31 mouse cellular contexts compared by ENCODE assay signal in the genomic region with DNA sequence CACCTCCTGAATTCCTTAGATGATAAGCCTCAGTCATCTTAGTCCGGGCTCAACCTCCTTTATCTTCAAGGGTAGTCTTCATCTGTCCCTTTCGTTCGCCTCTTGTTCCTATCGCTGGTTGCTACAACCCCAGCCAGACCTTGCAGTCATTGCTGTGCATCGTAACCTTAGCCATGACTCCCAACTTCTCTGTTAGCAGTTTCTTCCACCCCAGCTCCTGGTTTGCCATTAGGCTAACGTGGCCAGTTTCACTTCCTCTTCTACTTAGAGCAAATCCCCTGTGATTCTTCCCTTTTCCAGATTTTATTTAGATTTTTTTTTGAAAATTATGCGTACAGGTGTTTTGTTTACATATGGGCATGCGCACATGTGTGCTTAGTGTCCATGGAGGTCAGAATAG. TPM values are rescaled to one million over a fixed set of nuclear protein-coding genes. Genes with fewer than 3 reads are reported as not detected.
DNase-seq lines count a peak whose midpoint lies in the region; ATAC-seq and TF ChIP-seq lines count a peak whose summit lies in the region.
"Had no signal": no experiment of that assay in that cellular context is flagged by ENCODE, and none has a peak within 500 bp of the region (broad histone marks: within the 10 kb centered on the region; RNA-seq: fewer than 3 reads in every experiment).

No protein-coding gene starts in this region.

- peak; percentile 41 for DNase-seq in liver, adult 2 months (ENCODE audit: extremely low read depth, low read depth, low spot score)
- no peak for DNase-seq in liver, embryonic 11.5 days (ENCODE audit: low spot score)
- DNase-seq in limb, embryonic 10.5 days (ENCODE audit: low spot score) = peak; percentile 8
- DNase-seq in adrenal gland, adult 2 months = no peak
- DNase-seq: cerebellum, adult 2 months; cerebellum, postnatal 25 days; embryo, embryonic 11 days; gastrocnemius, postnatal 36 days; kidney, adult 9 months; kidney, postnatal 4 days; layer of hippocampus, adult 9-11 months; left cerebral cortex, postnatal 4 days; lung, postnatal 10 days had no signal

- peaks cover 4% of the 10 kb centered on the region for H3K79me2 ChIP-seq in liver, adult 2 months (ENCODE audit: control insufficient read depth, insufficient read depth, low read length)

- H3K27me3 ChIP-seq in liver, adult 2 months (ENCODE audit: control insufficient read depth, insufficient read depth, low read length) = no peaks in the 10 kb centered on the region
- no peaks in the 10 kb centered on the region for H3K27me3 ChIP-seq in liver, embryonic 11.5 days (replicated peaks; ENCODE audit: control insufficient read depth, insufficient read depth, low read length)
- H3K27me3 ChIP-seq in limb, embryonic 10.5 days (ENCODE audit: low read depth, poor library complexity, severe bottlenecking) = no peaks in the 10 kb centered on the region
- H3K27me3 ChIP-seq: CH12.LX; forebrain, embryonic 13.5 days; intestine, embryonic 15.5 days had no signal

- no peaks in the 10 kb centered on the region; the same call in 1 of the 2 replicates for H3K36me3 ChIP-seq in liver, adult 2 months (ENCODE audit: control insufficient read depth, insufficient read depth, low read length)
- H3K36me3 ChIP-seq in liver, embryonic 11.5 days (ENCODE audit: control insufficient read depth, insufficient read depth, low read length) = no peaks in the 10 kb centered on the region
- H3K36me3 ChIP-seq in limb, embryonic 10.5 days = no peaks in the 10 kb centered on the region
- H3K36me3 ChIP-seq: G1E; hindbrain, embryonic 10.5 days; intestine, embryonic 15.5 days had no signal

- no peak overlapping the region for H3K4me2 ChIP-seq in liver, embryonic 11.5 days
- H3K4me2 ChIP-seq: forebrain, embryonic 13.5 days; intestine, embryonic 15.5 days; midbrain, embryonic 11.5 days had no signal

- WGBS in liver, adult 2 months = 86% methylated on average over 8 of the region's 8 CpGs
- 72% methylated on average over 8 of the region's 8 CpGs for WGBS in liver, embryonic 11.5 days
- WGBS in limb, embryonic 10.5 days = 91% methylated on average over 8 of the region's 8 CpGs

- no peak for TF ChIP-seq POLR2A in liver, adult 2 months (IDR thresholded peaks at IDR 0.05; ENCODE audit: extremely low read depth, insufficient read depth, low read length)
- TF ChIP-seq POLR2A in bone marrow macrophage, adult 2 months (IDR thresholded peaks at IDR 0.05; ENCODE audit: borderline replicate concordance, low read depth, low read length) = no peak

- no peaks in the 10 kb centered on the region for H3K9me3 ChIP-seq in liver, embryonic 11.5 days (ENCODE audit: control insufficient read depth, low read length)
- H3K9me3 ChIP-seq in limb, embryonic 10.5 days (replicated peaks) = no peaks in the 10 kb centered on the region
- H3K9me3 ChIP-seq: forebrain, embryonic 13.5 days; G1E; hindbrain, embryonic 10.5 days; intestine, embryonic 15.5 days had no signal

- no peaks in the 10 kb centered on the region; the same call in 1 of the 2 replicates for H3K4me1 ChIP-seq in liver, adult 2 months (ENCODE audit: control insufficient read depth, insufficient read depth, low read length)
- H3K4me1 ChIP-seq in liver, embryonic 11.5 days (replicated peaks; ENCODE audit: control insufficient read depth, insufficient read depth, low read length) = no peaks in the 10 kb centered on the region
- H3K4me1 ChIP-seq in bone marrow macrophage, adult 2 months (ENCODE audit: control insufficient read depth, insufficient read depth, low read length) = peaks cover 44% of the 10 kb centered on the region
- no peaks in the 10 kb centered on the region for H3K4me1 ChIP-seq in limb, embryonic 10.5 days
- H3K4me1 ChIP-seq: forebrain, embryonic 13.5 days; hindbrain, embryonic 10.5 days had no signal

- no peak for TF ChIP-seq CTCF in liver, adult 2 months (IDR thresholded peaks at IDR 0.05; ENCODE audit: low read depth, low read length)
- TF ChIP-seq CTCF in bone marrow macrophage, adult 2 months (IDR thresholded peaks at IDR 0.05; ENCODE audit: low read depth, low read length) = no peak

- no peak overlapping the region for H3K9ac ChIP-seq in liver, adult 2 months (ENCODE audit: low read depth, low read length)
- H3K9ac ChIP-seq in liver, embryonic 11.5 days (ENCODE audit: low read depth, low read length) = no peak overlapping the region
- H3K9ac ChIP-seq: forebrain, embryonic 13.5 days; intestine, embryonic 15.5 days; liver, embryonic 14.5 days had no signal

- H3K4me3 ChIP-seq in liver, adult 2 months (ENCODE audit: insufficient read depth, low read depth, low read length) = no peak overlapping the region
- no peak overlapping the region for H3K4me3 ChIP-seq in liver, embryonic 11.5 days (ENCODE audit: low read depth, low read length)
- H3K4me3 ChIP-seq in bone marrow macrophage, adult 2 months (ENCODE audit: insufficient read depth, low read length) = peak overlapping the region; percentile 42
- H3K4me3 ChIP-seq in limb, embryonic 10.5 days = no peak overlapping the region
- H3K4me3 ChIP-seq: forebrain, embryonic 13.5 days; hindbrain, embryonic 10.5 days; intestine, embryonic 15.5 days had no signal

- no peak for ATAC-seq in liver, embryonic 11.5 days (replicated peaks; ENCODE audit: low FRiP score)
- ATAC-seq in megakaryocyte progenitor cell, adult 5-6 weeks (replicated peaks; ENCODE audit: poor library complexity) = peak; percentile 76
- ATAC-seq in CD4-positive, CD25-positive, alpha-beta regulatory T cell, adult 4 months = no peak
- ATAC-seq: forebrain, embryonic 13.5 days; hindbrain, embryonic 16.5 days; intestine, embryonic 15.5 days; Patski had no signal

- peak overlapping the region; percentile 73; the same call in 1 of the 2 replicates for H3K27ac ChIP-seq in liver, adult 2 months (replicated peaks; ENCODE audit: insufficient read depth, low read depth, low read length)
- no peak overlapping the region for H3K27ac ChIP-seq in liver, embryonic 11.5 days (ENCODE audit: low read depth, low read length)
- peak overlapping the region; percentile 99 for H3K27ac ChIP-seq in bone marrow macrophage, adult 2 months (ENCODE audit: insufficient read depth, low read depth, low read length)
- H3K27ac ChIP-seq in limb, embryonic 10.5 days = no peak overlapping the region
- H3K27ac ChIP-seq: forebrain, embryonic 13.5 days; hindbrain, embryonic 10.5 days; intestine, embryonic 15.5 days; liver, embryonic 14.5 days had no signal

RNA-seq across cellular contexts. Expression of a gene that starts 33.0 kb away (rescaled TPM):
- 55.5 and 71.8 TPM in 2 replicates for total RNA-seq in liver, adult 2 months (2014; rRNA removed)
- 15.5 and 19.2 TPM in 2 replicates for polyA plus RNA-seq in liver, adult 2 months (2012; rRNA removed)
- 44.3 and 50.4 TPM in 2 replicates for polyA plus RNA-seq in liver, embryonic 11.5 days (2014; fragmentation: Nextera tagmentation; extraction: Ambion mirVana)
- polyA plus RNA-seq in bone marrow macrophage, adult 2 months (2012; ENCODE audit: insufficient read depth, insufficient read length, missing spikeins) = 932 and 1,066 TPM in 2 replicates
- polyA plus RNA-seq in limb, embryonic 10.5 days (2016; fragmentation: Nextera tagmentation; extraction: Ambion mirVana) = 20.4 and 20.9 TPM in 2 replicates
- total RNA-seq in megakaryocyte progenitor cell, adult 5-6 weeks (2015) = 524 and 595 TPM in 2 replicates
- total RNA-seq in megakaryocyte progenitor cell, adult 5-6 weeks (2017) = 311 and 321 TPM in 2 replicates
- 10 to 100 TPM; 17.1 to 29.1 TPM for total RNA-seq in adrenal gland, adult 2 months (2021)
- 1.2 and 1.4 TPM in 2 replicates for polyA plus RNA-seq in adrenal gland, adult 2 months (2012; rRNA removed)
- 1,000 to 10,000 TPM; 1,290 to 1,712 TPM for polyA plus RNA-seq in CD4-positive, CD25-positive, alpha-beta regulatory T cell, adult 4 months (2017; shearing (Covaris generic))

RNA-seq across cellular contexts. Expression of a gene that starts 33.2 kb away (rescaled TPM):
- total RNA-seq in liver, adult 2 months (2014; rRNA removed) = under 0.01 TPM in 1 of 2 replicates, not detected in the other
- polyA plus RNA-seq in liver, adult 2 months (2012; rRNA removed) = 0.04 TPM in 1 of 2 replicates, not detected in the other
- polyA plus RNA-seq in liver, embryonic 11.5 days (2014; fragmentation: Nextera tagmentation; extraction: Ambion mirVana) = 0.06 TPM in 1 of 2 replicates, not detected in the other
- polyA plus RNA-seq in bone marrow macrophage, adult 2 months (2012; ENCODE audit: insufficient read depth, insufficient read length, missing spikeins) = 0.36 and 0.43 TPM in 2 replicates
- 0.05 and 0.08 TPM in 2 replicates for polyA plus RNA-seq in limb, embryonic 10.5 days (2016; fragmentation: Nextera tagmentation; extraction: Ambion mirVana)
- 0.12 and 0.27 TPM in 2 replicates for total RNA-seq in megakaryocyte progenitor cell, adult 5-6 weeks (2015)
- 0.17 TPM in 1 of 2 replicates, not detected in the other for total RNA-seq in megakaryocyte progenitor cell, adult 5-6 weeks (2017)
- not detected for total RNA-seq in adrenal gland, adult 2 months (2021)
- not detected in 2 replicates for polyA plus RNA-seq in adrenal gland, adult 2 months (2012; rRNA removed)
- polyA plus RNA-seq in CD4-positive, CD25-positive, alpha-beta regulatory T cell, adult 4 months (2017; shearing (Covaris generic)) = not detected
- total RNA-seq: adrenal gland, adult 18-20 months; CH12.LX; G1E; gastrocnemius, adult 18-20 months; gastrocnemius, postnatal 36 days; left cerebral cortex, adult 8-10 months; left cerebral cortex, postnatal 4 days; midbrain, postnatal 0 days had no signal
- polyA plus RNA-seq: embryonic facial prominence, embryonic 14.5 days; G1E; midbrain, postnatal 0 days; Patski; small intestine, adult 2 months had no signal

Comparison
In these comparisons a context has a peak if more than half of its experiments do, and no peak if none do; other contexts are left out.
1. DNase-seq: peak in liver, adult 2 months (single experiment) and limb, embryonic 10.5 days (single experiment); none in liver, embryonic 11.5 days (single experiment) and adrenal gland, adult 2 months (single experiment).
2. H3K27ac ChIP-seq: peak in liver, adult 2 months (single experiment) and bone marrow macrophage, adult 2 months (single experiment); none in liver, embryonic 11.5 days (single experiment) and limb, embryonic 10.5 days (single experiment).
3. RNA of a gene that starts 33.0 kb away (polyA plus RNA-seq): 1,290 to 1,712 TPM in CD4-positive, CD25-positive, alpha-beta regulatory T cell, adult 4 months and 932 to 1,066 TPM in bone marrow macrophage, adult 2 months; 44.3 to 50.4 TPM in liver, embryonic 11.5 days, 20.4 to 20.9 TPM in limb, embryonic 10.5 days, 15.5 to 19.2 TPM in liver, adult 2 months and 1.2 to 1.4 TPM in adrenal gland, adult 2 months; every median in the first group is over 10 times any median in the second.